Comparison of ENCODE assay signal across 8 mouse cellular contexts in genomic region chr2:26639083-26639482, GRCm38 (mm10). TPM values are rescaled to one million over a fixed set of nuclear protein-coding genes. Genes with fewer than 3 reads are reported as not detected.
DNase-seq lines count a peak whose midpoint lies in the region; ATAC-seq lines count a peak whose summit lies in the region.

No protein-coding gene starts in this region.

- H3K4me2 ChIP-seq in forebrain, embryonic 14.5 days (ENCODE audit: low read length) = peak overlapping the region; percentile 68
- H3K4me2 ChIP-seq in lung, embryonic 15.5 days = peak overlapping the region; percentile 64

- 11% methylated on average over 8 of the region's 8 CpGs for WGBS in forebrain, embryonic 14.5 days
- 5% methylated on average over 8 of the region's 8 CpGs for WGBS in lung, embryonic 15.5 days

- no peaks in the 10 kb centered on the region for H3K9me3 ChIP-seq in forebrain, embryonic 14.5 days (replicated peaks; ENCODE audit: control insufficient read depth, low read length)
- no peaks in the 10 kb centered on the region for H3K9me3 ChIP-seq in lung, embryonic 15.5 days

- H3K9ac ChIP-seq in forebrain, embryonic 14.5 days (ENCODE audit: low read length) = peak overlapping the region; percentile 99
- H3K9ac ChIP-seq in lung, embryonic 15.5 days = peak overlapping the region; percentile 99

- peak overlapping the region; percentile 94 for H3K4me3 ChIP-seq in forebrain, embryonic 14.5 days (ENCODE audit: low read depth, low read length)
- H3K4me3 ChIP-seq in lung, embryonic 15.5 days = peak overlapping the region; percentile 95

- H3K27ac ChIP-seq in forebrain, embryonic 14.5 days (ENCODE audit: low read depth, low read length) = no peak overlapping the region
- H3K27ac ChIP-seq in lung, embryonic 15.5 days = no peak overlapping the region

- H3K4me1 ChIP-seq in forebrain, embryonic 14.5 days (ENCODE audit: control insufficient read depth, insufficient read depth, low read length) = peaks cover 13% of the 10 kb centered on the region
- peaks cover 23% of the 10 kb centered on the region for H3K4me1 ChIP-seq in lung, embryonic 15.5 days

- peaks cover 45% of the 10 kb centered on the region for H3K36me3 ChIP-seq in forebrain, embryonic 14.5 days (ENCODE audit: control insufficient read depth, insufficient read depth, low read length)
- H3K36me3 ChIP-seq in lung, embryonic 15.5 days = peaks cover 46% of the 10 kb centered on the region

- peak; percentile 51 for DNase-seq in adrenal gland, adult 2 months
- no peak for DNase-seq in adrenal gland, adult 18-20 months (ENCODE audit: low spot score in 2 of 2)
- DNase-seq in R1 (ENCODE audit: low read depth, low spot score) = peak; percentile 85
- peak; percentile 65 for DNase-seq in forebrain, embryonic 14.5 days (ENCODE audit: low spot score)
- peak; percentile 60 for DNase-seq in kidney, adult 11 months
- DNase-seq in retina, postnatal 1 day = peak; percentile 51
- DNase-seq in frontal cortex, adult 2 months (ENCODE audit: extremely low spot score in 1 of 2, low spot score in 1 of 2) = no peak

- ATAC-seq in forebrain, embryonic 14.5 days = peak; percentile 42; the same call in 1 of the 2 replicates
- no peak for ATAC-seq in lung, embryonic 15.5 days (ENCODE audit: borderline replicate concordance, extremely low read depth, low FRiP score, low TSS enrichment)

- no peaks in the 10 kb centered on the region for H3K27me3 ChIP-seq in forebrain, embryonic 14.5 days (replicated peaks; ENCODE audit: control insufficient read depth, insufficient read depth, low read length)
- no peaks in the 10 kb centered on the region for H3K27me3 ChIP-seq in lung, embryonic 15.5 days

RNA-seq across cellular contexts. Expression of gene Fam69b, which starts 10.8 kb away (rescaled TPM):
- 10 to 100 TPM in 1 of 2 experiments, 1 to 10 TPM in 1; 6.9 to 15.7 TPM for total RNA-seq in adrenal gland, adult 2 months (2021)
- 21.8 and 33.4 TPM in 2 replicates for polyA plus RNA-seq in adrenal gland, adult 2 months (2012; rRNA removed)
- 10 to 100 TPM in 1 of 2 experiments, 1 to 10 TPM in 1; 8.6 to 13.9 TPM for total RNA-seq in adrenal gland, adult 18-20 months (2021)
- 97.4 and 101 TPM in 2 replicates for polyA plus RNA-seq in forebrain, embryonic 14.5 days (2014; fragmentation: Nextera tagmentation; extraction: Ambion mirVana)
- polyA plus RNA-seq in lung, embryonic 15.5 days (2015; fragmentation: Nextera tagmentation; extraction: Ambion mirVana) = 21.8 and 23.5 TPM in 2 replicates
- 82.4 and 88.0 TPM in 2 replicates for polyA plus RNA-seq in frontal cortex, adult 2 months (2012; rRNA removed)

RNA-seq across cellular contexts. Expression of gene Lcn4, which starts 32.0 kb away (rescaled TPM):
- not detected for total RNA-seq in adrenal gland, adult 2 months (2021)
- not detected in 2 replicates for polyA plus RNA-seq in adrenal gland, adult 2 months (2012; rRNA removed)
- total RNA-seq in adrenal gland, adult 18-20 months (2021) = not detected
- polyA plus RNA-seq in forebrain, embryonic 14.5 days (2014; fragmentation: Nextera tagmentation; extraction: Ambion mirVana) = not detected in 2 replicates
- polyA plus RNA-seq in lung, embryonic 15.5 days (2015; fragmentation: Nextera tagmentation; extraction: Ambion mirVana) = not detected in 2 replicates
- not detected in 2 replicates for polyA plus RNA-seq in frontal cortex, adult 2 months (2012; rRNA removed)

RNA-seq across cellular contexts. Expression of gene Agpat2, which starts 34.9 kb away (rescaled TPM):
- total RNA-seq in adrenal gland, adult 2 months (2021) = 100 to 1,000 TPM; 469 to 591 TPM
- 584 and 714 TPM in 2 replicates for polyA plus RNA-seq in adrenal gland, adult 2 months (2012; rRNA removed)
- 100 to 1,000 TPM; 431 to 896 TPM for total RNA-seq in adrenal gland, adult 18-20 months (2021)
- polyA plus RNA-seq in forebrain, embryonic 14.5 days (2014; fragmentation: Nextera tagmentation; extraction: Ambion mirVana) = 4.0 TPM in 2 replicates
- 39.1 and 41.1 TPM in 2 replicates for polyA plus RNA-seq in lung, embryonic 15.5 days (2015; fragmentation: Nextera tagmentation; extraction: Ambion mirVana)
- polyA plus RNA-seq in frontal cortex, adult 2 months (2012; rRNA removed) = 2.7 and 3.6 TPM in 2 replicates

RNA-seq across cellular contexts. Expression of gene Gm20532, which starts 52.6 kb away (rescaled TPM):
- not detected for total RNA-seq in adrenal gland, adult 2 months (2021)
- not detected in 2 replicates for polyA plus RNA-seq in adrenal gland, adult 2 months (2012; rRNA removed)
- total RNA-seq in adrenal gland, adult 18-20 months (2021) = not detected
- not detected in 2 replicates for polyA plus RNA-seq in forebrain, embryonic 14.5 days (2014; fragmentation: Nextera tagmentation; extraction: Ambion mirVana)
- not detected in 2 replicates for polyA plus RNA-seq in lung, embryonic 15.5 days (2015; fragmentation: Nextera tagmentation; extraction: Ambion mirVana)
- polyA plus RNA-seq in frontal cortex, adult 2 months (2012; rRNA removed) = not detected in 2 replicates

RNA-seq across cellular contexts. Expression of gene Egfl7, which starts 59.3 kb away (rescaled TPM):
- 100 to 1,000 TPM in 1 of 2 experiments, 10 to 100 TPM in 1; 71.2 to 146 TPM for total RNA-seq in adrenal gland, adult 2 months (2021)
- 355 and 444 TPM in 2 replicates for polyA plus RNA-seq in adrenal gland, adult 2 months (2012; rRNA removed)
- 100 to 1,000 TPM in 1 of 2 experiments, 10 to 100 TPM in 1; 97.9 to 102 TPM for total RNA-seq in adrenal gland, adult 18-20 months (2021)
- polyA plus RNA-seq in forebrain, embryonic 14.5 days (2014; fragmentation: Nextera tagmentation; extraction: Ambion mirVana) = 52.5 and 52.8 TPM in 2 replicates
- 339 and 341 TPM in 2 replicates for polyA plus RNA-seq in lung, embryonic 15.5 days (2015; fragmentation: Nextera tagmentation; extraction: Ambion mirVana)
- polyA plus RNA-seq in frontal cortex, adult 2 months (2012; rRNA removed) = 123 and 130 TPM in 2 replicates

Comparison
In these comparisons a context has a peak if more than half of its experiments do, and no peak if none do; other contexts are left out.
1. DNase-seq: peak in adrenal gland, adult 2 months (single experiment), R1 (single experiment), forebrain, embryonic 14.5 days (single experiment), kidney, adult 11 months (single experiment) and retina, postnatal 1 day (single experiment); none in adrenal gland, adult 18-20 months (0 of 2) and frontal cortex, adult 2 months (0 of 2).
2. RNA of gene Agpat2, which starts 34.9 kb away (polyA plus RNA-seq): 584 to 714 TPM in adrenal gland, adult 2 months; 39.1 to 41.1 TPM in lung, embryonic 15.5 days, 4.0 TPM in forebrain, embryonic 14.5 days and 2.7 to 3.6 TPM in frontal cortex, adult 2 months; every median in the first group is over 10 times any median in the second.